Mouse (Mus musculus): Measurements from ENCODE around the gene Glp2r.

- TF ChIP-seq CTCF (IDR thresholded peaks at IDR 0.05; ENCODE audit: low read depth, low read length) = no peak
- TF ChIP-seq POLR2A (IDR thresholded peaks at IDR 0.05; ENCODE audit: borderline replicate concordance, low read depth, low read length) = no peak
Observed at GRCm38 (mm10) chr11:67627179-67627578, 143.8 kb downstream of the Glp2r start.
